Mouse (Mus musculus) embryonic fibroblast, embryonic 13.5 days (primary cell): Measurements from ENCODE around the gene Hps1.

ENCODE experiments used
- CTCF ChIP-seq: IDR thresholded peaks from 2 replicates; pipeline ENCODE4 v1.5.1; 2011; ENCODE audit warnings: mild to moderate bottlenecking, control low read depth, low read length, moderate library complexity, borderline replicate concordance; ENCODE audit not compliant: insufficient read depth
- POLR2A ChIP-seq: IDR thresholded peaks from 2 replicates; pipeline ENCODE4 v1.6.1; 2011; ENCODE audit warnings: low read depth, mild to moderate bottlenecking, control low read depth, low read length, moderate library complexity

DNA sequence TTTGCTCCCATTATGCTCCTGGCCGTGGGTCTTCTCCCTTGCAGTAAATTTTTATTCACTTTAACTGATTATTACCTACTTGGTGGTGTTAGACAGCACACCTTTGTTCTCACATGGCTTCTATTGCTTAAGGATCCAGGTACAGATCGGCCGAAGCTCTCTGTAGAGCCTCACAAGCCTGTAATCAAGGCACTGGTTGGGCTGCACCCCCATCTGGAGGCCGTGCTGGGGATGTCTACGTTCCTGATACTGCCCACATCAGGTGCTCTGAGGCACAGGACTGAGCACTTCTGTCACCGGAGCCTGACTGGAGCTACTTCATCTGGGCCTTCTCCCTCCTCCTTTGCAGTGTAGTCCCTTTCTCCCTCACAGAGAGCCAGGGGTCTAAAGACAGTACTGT lies 56.5 kb downstream of the Hps1 start:
- TF ChIP-seq POLR2A (no peak), CTCF (no peak)
